Mouse (Mus musculus) E14TG2a.4 (cell line): Measurements from ENCODE around the gene Hist1h3e.

Experiments
- H3K27me3 ChIP-seq: 2 replicates; pipeline ENCODE4 v1.6.1; 2014; ENCODE audit warnings: low read length, control low read depth; ENCODE audit not compliant: insufficient read depth
- H3K36me3 ChIP-seq: 2 replicates; pipeline ENCODE4 v1.6.1; 2014; ENCODE audit warnings: low read length, control low read depth; ENCODE audit not compliant: insufficient read depth
- H3K4me1 ChIP-seq: replicated peaks from 2 replicates; pipeline ENCODE4 v1.6.1; 2014; ENCODE audit warnings: low read depth, low read length, control low read depth
- H3K4me3 ChIP-seq: replicated peaks from 2 replicates; pipeline ENCODE4 v1.5.1; 2014; ENCODE audit warnings: mild to moderate bottlenecking, low read length
- H3K9me3 ChIP-seq: 2 replicates; pipeline ENCODE4 v1.6.1; 2014; ENCODE audit warnings: low read length, control low read depth
- CTCF ChIP-seq: conservative IDR thresholded peaks from 2 replicates; pipeline ENCODE4 v1.5.1; 2014; ENCODE audit warnings: low read length
- NANOG ChIP-seq: IDR thresholded peaks from 2 replicates; pipeline ENCODE4 v1.6.1; 2014; ENCODE audit warnings: borderline replicate concordance, low read length, mixed read lengths
- POU5F1 ChIP-seq: IDR thresholded peaks from 2 replicates; pipeline ENCODE4 v1.6.1; 2014; ENCODE audit warnings: low read length, borderline replicate concordance

Hist1h3e gene

DNA sequence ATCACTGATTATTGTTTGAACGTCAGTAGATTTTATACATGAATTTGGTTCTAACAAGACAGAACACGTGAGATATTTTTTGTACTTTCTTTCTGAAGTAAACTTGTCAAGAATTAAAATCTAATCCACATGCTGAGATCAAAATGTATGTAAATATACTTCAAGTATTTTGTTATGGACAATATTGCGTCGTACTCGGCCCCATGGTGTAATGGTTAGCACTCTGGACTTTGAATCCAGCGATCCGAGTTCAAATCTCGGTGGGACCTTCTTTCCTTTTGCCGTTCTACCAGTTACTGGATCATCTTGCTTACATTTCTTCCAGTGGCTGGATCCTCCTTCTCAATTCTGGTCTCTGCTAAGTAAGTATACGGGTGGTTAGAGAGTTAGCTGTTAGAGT, 42.8 kb downstream of the Hist1h3e start:
- no peaks in the 10 kb centered on the region for H3K36me3 ChIP-seq
- H3K27me3 ChIP-seq = no peaks in the 10 kb centered on the region
- H3K4me1 ChIP-seq = peaks cover 42% of the 10 kb centered on the region
- H3K4me3 ChIP-seq = peak overlapping the region; percentile 85
- TF ChIP-seq NANOG = no peak
- TF ChIP-seq CTCF = no peak
- TF ChIP-seq POU5F1 = no peak
- H3K9me3 ChIP-seq = no peaks in the 10 kb centered on the region

DNA sequence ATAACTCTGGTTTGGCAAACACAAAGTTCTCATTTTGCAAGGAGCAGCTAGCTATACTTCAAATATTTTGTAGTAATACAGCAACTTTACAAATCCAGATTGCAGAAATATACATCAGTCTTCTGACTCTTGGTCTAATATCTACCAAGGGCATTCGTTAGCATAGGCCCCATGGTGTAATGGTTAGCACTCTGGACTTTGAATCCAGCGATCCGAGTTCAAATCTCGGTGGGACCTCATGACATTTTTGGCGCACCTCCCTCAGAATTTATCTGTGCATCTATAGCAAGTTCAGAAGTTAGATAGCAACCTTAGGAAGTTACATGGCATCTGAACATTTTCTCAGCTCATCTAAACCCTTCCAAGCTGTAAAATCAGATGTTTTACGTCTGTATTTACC, 43.3 kb downstream of the Hist1h3e start:
- no peaks in the 10 kb centered on the region for H3K36me3 ChIP-seq
- H3K9me3 ChIP-seq = no peaks in the 10 kb centered on the region
- H3K4me1 ChIP-seq = peaks cover 47% of the 10 kb centered on the region
- H3K4me3 ChIP-seq = peak overlapping the region; percentile 85
- no peaks in the 10 kb centered on the region for H3K27me3 ChIP-seq
- TF ChIP-seq POU5F1 = no peak
- TF ChIP-seq CTCF = no peak

DNA sequence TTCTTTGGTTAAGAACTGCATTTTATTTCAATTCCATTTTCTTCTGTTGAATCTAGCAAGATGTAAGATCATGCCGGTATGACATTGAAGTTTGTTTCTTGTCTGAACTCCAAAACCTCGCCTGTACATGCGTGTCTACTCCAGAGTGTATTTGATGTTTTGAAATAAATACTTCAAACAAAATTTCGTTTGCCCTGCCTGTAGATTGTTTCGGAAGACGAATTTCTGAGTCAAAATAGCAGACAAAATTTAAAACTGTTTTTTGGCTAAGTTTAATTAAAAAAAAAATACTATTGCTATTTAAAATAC, 43.9 kb downstream of the Hist1h3e start:
- Histone ChIP-seq H3K27me3 (no peaks in the 10 kb centered on the region), H3K9me3 (no peaks in the 10 kb centered on the region), H3K4me3 (peak overlapping the region; percentile 85), H3K4me1 (peaks cover 53% of the 10 kb centered on the region), H3K36me3 (no peaks in the 10 kb centered on the region)
- TF ChIP-seq CTCF (no peak), NANOG (no peak), POU5F1 (no peak)

DNA sequence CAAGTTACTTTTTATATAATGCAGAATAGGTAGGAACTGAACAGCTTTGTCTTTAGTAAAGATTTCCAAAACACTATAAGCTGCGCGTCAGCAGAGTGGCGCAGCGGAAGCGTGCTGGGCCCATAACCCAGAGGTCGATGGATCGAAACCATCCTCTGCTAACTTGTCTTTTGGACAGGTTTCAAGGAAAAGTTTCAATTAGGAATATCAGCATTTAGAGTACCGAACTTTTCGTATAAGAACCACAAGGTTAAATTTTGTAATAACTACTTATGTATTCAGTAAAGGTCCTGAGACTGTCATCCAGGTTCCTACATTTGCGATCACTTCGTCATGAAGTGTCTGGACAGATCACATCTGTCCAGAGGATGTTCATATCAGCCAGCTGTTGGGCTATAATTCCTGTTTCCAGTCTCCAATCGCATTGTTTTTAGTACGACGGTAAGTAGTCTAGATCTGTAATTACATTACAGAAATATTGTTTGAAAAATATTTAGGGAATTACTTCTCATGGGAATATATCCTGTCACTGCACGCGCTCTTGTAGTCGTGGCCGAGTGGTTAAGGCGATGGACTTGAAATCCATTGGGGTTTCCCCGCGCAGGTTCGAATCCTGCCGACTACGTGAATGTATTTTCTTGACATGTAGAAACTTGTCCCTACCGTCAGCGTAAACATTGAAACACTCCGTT, 44.4 kb downstream of the Hist1h3e start:
- Histone ChIP-seq H3K4me1 (peaks cover 58% of the 10 kb centered on the region), H3K36me3 (no peaks in the 10 kb centered on the region), H3K27me3 (no peaks in the 10 kb centered on the region), H3K4me3 (peak overlapping the region; percentile 85), H3K9me3 (no peaks in the 10 kb centered on the region)
- TF ChIP-seq NANOG = no peak
- no peak for TF ChIP-seq CTCF
- no peak for TF ChIP-seq POU5F1

DNA sequence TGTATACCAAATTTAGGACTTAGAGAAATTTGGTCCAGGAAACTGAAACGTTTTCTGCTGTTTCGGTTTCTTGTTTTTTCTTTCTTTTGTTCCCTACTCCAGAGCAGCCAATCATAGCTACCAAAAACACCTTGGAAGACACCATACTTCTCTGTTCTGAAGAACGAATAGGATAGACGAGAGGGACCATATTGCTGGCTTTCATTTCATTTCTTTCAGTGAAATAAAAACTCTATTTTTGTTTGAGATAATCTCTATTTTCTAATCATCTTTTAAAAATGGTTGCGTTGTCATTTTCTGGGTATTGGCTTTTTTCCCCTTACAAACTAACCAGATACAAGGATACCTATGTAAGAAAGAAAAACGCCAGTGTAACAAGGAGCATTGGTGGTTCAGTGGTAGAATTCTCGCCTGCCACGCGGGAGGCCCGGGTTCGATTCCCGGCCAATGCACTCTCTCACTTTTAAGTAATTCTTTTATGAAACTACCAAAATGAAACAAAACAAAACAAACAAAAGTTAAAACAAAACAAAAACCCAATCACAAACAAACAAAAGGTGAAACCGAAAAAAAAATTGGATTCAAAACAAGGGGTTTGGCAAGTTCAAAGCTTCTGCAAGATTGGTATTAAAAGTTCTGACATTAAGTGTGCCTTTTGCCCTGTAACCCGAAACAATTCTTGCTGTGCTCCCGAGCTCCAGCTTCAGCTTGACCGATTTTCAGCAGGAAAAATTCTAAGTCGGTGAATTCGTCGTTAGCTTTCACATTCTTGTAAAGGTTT, 45.2 kb downstream of the Hist1h3e start:
- Histone ChIP-seq H3K4me1 (peaks cover 62% of the 10 kb centered on the region), H3K9me3 (no peaks in the 10 kb centered on the region), H3K4me3 (peak overlapping the region; percentile 85), H3K36me3 (no peaks in the 10 kb centered on the region), H3K27me3 (no peaks in the 10 kb centered on the region)
- no peak for TF ChIP-seq NANOG
- TF ChIP-seq POU5F1 = no peak
- no peak for TF ChIP-seq CTCF

DNA sequence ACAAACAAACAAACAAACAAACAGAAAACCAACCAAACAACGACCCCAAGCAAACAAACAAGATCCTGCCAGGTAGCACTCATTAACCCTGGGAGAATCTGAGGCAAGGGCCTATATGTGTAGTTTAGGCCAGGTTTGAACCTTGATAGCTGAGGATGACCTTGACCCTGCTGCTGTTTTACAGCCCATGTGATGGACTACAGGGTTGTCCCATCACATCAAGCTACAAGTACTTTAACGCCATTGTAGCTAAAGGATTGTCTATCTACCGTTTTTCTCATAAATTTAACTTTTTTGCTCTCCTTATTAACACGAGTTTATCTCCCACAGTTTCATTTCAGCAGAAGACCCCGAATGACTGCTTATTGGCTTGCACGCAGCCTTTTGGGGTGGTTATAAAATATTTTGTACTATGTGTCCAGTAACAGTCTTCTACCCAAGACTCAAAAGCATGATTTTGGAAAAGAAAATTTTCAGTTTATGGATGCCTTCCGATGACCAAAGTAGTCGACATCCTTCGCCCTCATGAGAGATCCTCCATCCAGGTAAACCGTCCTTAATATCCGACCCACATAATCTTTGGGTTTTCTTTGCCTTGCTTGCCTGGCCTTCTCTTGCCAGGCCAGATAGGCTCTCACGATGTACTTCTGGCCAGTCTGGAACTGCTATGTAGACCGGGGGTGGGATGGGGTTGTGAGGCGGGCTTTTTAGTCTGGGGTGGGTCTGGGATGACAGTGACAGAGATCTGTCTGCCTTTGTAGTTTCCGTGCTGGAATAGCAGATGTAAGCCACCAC, 46.1 kb downstream of the Hist1h3e start:
- Histone ChIP-seq H3K4me1 (peaks cover 62% of the 10 kb centered on the region), H3K27me3 (no peaks in the 10 kb centered on the region), H3K4me3 (peak overlapping the region; percentile 85), H3K9me3 (no peaks in the 10 kb centered on the region), H3K36me3 (no peaks in the 10 kb centered on the region)
- no peak for TF ChIP-seq CTCF
- no peak for TF ChIP-seq POU5F1
- no peak for TF ChIP-seq NANOG

DNA sequence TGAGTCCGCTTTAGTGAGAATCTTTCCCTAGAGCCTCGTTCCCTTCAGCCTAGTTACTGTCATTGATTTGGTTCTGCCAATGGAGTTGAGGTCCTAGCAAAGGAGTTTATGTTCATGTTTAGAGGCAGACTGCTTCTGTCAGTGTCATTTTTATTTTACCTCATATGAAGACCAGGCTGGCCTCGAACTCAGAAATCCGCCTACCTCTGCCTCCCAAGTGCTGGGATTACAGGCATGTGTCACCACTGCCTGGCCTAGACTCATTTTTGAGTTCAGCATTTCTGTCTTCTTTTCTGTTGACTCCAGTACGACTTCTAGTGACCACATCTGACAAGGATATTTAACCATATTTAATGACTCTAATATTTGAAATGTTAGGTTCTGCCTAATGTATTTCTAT, 46.9 kb downstream of the Hist1h3e start:
- H3K4me3 ChIP-seq = no peak overlapping the region
- TF ChIP-seq CTCF = no peak
- no peak for TF ChIP-seq POU5F1
- TF ChIP-seq NANOG = no peak
- H3K36me3 ChIP-seq = no peaks in the 10 kb centered on the region
- no peaks in the 10 kb centered on the region for H3K27me3 ChIP-seq
- no peaks in the 10 kb centered on the region for H3K9me3 ChIP-seq
- H3K4me1 ChIP-seq = peaks cover 64% of the 10 kb centered on the region

DNA sequence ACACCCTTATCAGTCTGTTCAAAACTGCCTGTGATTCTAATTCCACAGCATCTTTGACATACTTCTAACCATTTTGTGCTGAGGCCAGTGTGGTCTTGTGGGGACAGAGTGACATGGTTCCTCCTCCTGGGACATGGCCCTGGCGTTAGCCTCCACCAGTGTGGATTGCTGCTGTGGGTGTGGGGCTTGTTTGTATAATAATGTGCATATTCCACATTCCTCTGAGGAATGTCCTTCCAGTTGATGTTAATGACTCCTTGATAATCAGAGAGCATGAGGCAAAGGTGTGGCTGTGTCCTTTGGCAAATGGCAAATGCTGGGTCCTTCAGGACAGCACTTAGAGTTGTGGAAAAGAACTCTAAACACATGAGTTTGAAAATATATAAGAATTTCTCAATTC, 48.7 kb downstream of the Hist1h3e start:
- TF ChIP-seq NANOG (no peak), CTCF (no peak), POU5F1 (no peak)
- no peak overlapping the region for H3K4me3 ChIP-seq
- no peaks in the 10 kb centered on the region for H3K36me3 ChIP-seq
- H3K4me1 ChIP-seq = peaks cover 64% of the 10 kb centered on the region
- no peaks in the 10 kb centered on the region for H3K9me3 ChIP-seq
- no peaks in the 10 kb centered on the region for H3K27me3 ChIP-seq
